7 mouse cellular contexts compared by ENCODE assay signal in genomic region chr14:24586982-24587672, GRCm38 (mm10).
DNase-seq lines count a peak whose midpoint lies in the region; ATAC-seq and TF ChIP-seq lines count a peak whose summit lies in the region.

No protein-coding gene starts in this region.

- 43% methylated on average over 12 of the region's 12 CpGs for WGBS in lung, embryonic 14.5 days
- WGBS in embryonic facial prominence, embryonic 14.5 days = 66% methylated on average over 12 of the region's 12 CpGs
- WGBS in stomach, embryonic 16.5 days = 71% methylated on average over 12 of the region's 12 CpGs

- H3K27ac ChIP-seq in lung, embryonic 14.5 days (ENCODE audit: low read depth) = no peak overlapping the region
- no peak overlapping the region for H3K27ac ChIP-seq in embryonic facial prominence, embryonic 14.5 days (replicated peaks; ENCODE audit: low read depth, low read length)
- H3K27ac ChIP-seq in stomach, embryonic 16.5 days (ENCODE audit: low read length) = peak overlapping the region; percentile 34; the same call in 1 of the 2 replicates

- H3K4me1 ChIP-seq in lung, embryonic 14.5 days (ENCODE audit: insufficient read depth) = no peaks in the 10 kb centered on the region; the same call in 1 of the 2 replicates
- no peaks in the 10 kb centered on the region for H3K4me1 ChIP-seq in embryonic facial prominence, embryonic 14.5 days (ENCODE audit: control insufficient read depth, insufficient read depth, low read length)
- no peaks in the 10 kb centered on the region for H3K4me1 ChIP-seq in stomach, embryonic 16.5 days (ENCODE audit: control insufficient read depth, insufficient read depth, low read length)

- peak; percentile 17 for DNase-seq in lung, embryonic 14.5 days
- DNase-seq in lung, postnatal 4 days = no peak
- peak; percentile 38 for DNase-seq in embryonic facial prominence, embryonic 14.5 days (ENCODE audit: low spot score)
- DNase-seq in left cerebral cortex, postnatal 25 days (ENCODE audit: low spot score in 2 of 2) = peak; percentile 47 to 59
- DNase-seq in natural killer cell, adult 2 months (ENCODE audit: low spot score in 2 of 2) = no peak
- DNase-seq in lung, adult 18-20 months = no peak

- H3K9ac ChIP-seq in lung, embryonic 14.5 days = no peak overlapping the region
- no peak overlapping the region for H3K9ac ChIP-seq in embryonic facial prominence, embryonic 14.5 days (ENCODE audit: low read depth, low read length)
- H3K9ac ChIP-seq in stomach, embryonic 16.5 days (ENCODE audit: low read length) = no peak overlapping the region

- no peak for ATAC-seq in lung, embryonic 14.5 days (ENCODE audit: insufficient read depth)
- no peak; the same call in 1 of the 2 replicates for ATAC-seq in embryonic facial prominence, embryonic 14.5 days (ENCODE audit: low read depth)
- no peak for ATAC-seq in stomach, embryonic 16.5 days (ENCODE audit: insufficient read depth, low FRiP score)

- no peak overlapping the region for H3K4me2 ChIP-seq in lung, embryonic 14.5 days
- H3K4me2 ChIP-seq in embryonic facial prominence, embryonic 14.5 days (ENCODE audit: low read depth, low read length) = no peak overlapping the region
- no peak overlapping the region for H3K4me2 ChIP-seq in stomach, embryonic 16.5 days (ENCODE audit: low read depth, low read length)

- no peak for TF ChIP-seq CTCF in lung, embryonic 14.5 days (IDR thresholded peaks at IDR 0.05; ENCODE audit: low read depth)

- no peaks in the 10 kb centered on the region for H3K9me3 ChIP-seq in lung, embryonic 14.5 days (ENCODE audit: low read depth, low read length)
- H3K9me3 ChIP-seq in embryonic facial prominence, embryonic 14.5 days (ENCODE audit: control insufficient read depth, low read length) = no peaks in the 10 kb centered on the region
- H3K9me3 ChIP-seq in stomach, embryonic 16.5 days (replicated peaks; ENCODE audit: control insufficient read depth, low read length) = no peaks in the 10 kb centered on the region

- no peaks in the 10 kb centered on the region for H3K27me3 ChIP-seq in lung, embryonic 14.5 days (ENCODE audit: insufficient read depth, low read length)
- H3K27me3 ChIP-seq in embryonic facial prominence, embryonic 14.5 days (replicated peaks; ENCODE audit: control insufficient read depth, insufficient read depth, low read length) = no peaks in the 10 kb centered on the region
- no peaks in the 10 kb centered on the region for H3K27me3 ChIP-seq in stomach, embryonic 16.5 days (ENCODE audit: control insufficient read depth, insufficient read depth, low read length)

- H3K4me3 ChIP-seq in lung, embryonic 14.5 days (ENCODE audit: low read depth, low read length) = no peak overlapping the region
- no peak overlapping the region for H3K4me3 ChIP-seq in embryonic facial prominence, embryonic 14.5 days (ENCODE audit: low read depth, low read length)
- no peak overlapping the region for H3K4me3 ChIP-seq in stomach, embryonic 16.5 days (replicated peaks; ENCODE audit: low read length)

- no peaks in the 10 kb centered on the region for H3K36me3 ChIP-seq in lung, embryonic 14.5 days (ENCODE audit: insufficient read depth)
- no peaks in the 10 kb centered on the region for H3K36me3 ChIP-seq in embryonic facial prominence, embryonic 14.5 days (ENCODE audit: control insufficient read depth, insufficient read depth, low read length)
- no peaks in the 10 kb centered on the region for H3K36me3 ChIP-seq in stomach, embryonic 16.5 days (ENCODE audit: control insufficient read depth, insufficient read depth, low read length)

- intact Hi-C loops in left cerebral cortex, postnatal 25 days (cut with DNase I) = no loop called here

Comparison
In these comparisons a context has a peak if more than half of its experiments do, and no peak if none do; other contexts are left out.
1. DNase-seq: peak in lung, embryonic 14.5 days (single experiment), embryonic facial prominence, embryonic 14.5 days (single experiment) and left cerebral cortex, postnatal 25 days (2 of 2); none in lung, postnatal 4 days (0 of 2), natural killer cell, adult 2 months (0 of 2) and lung, adult 18-20 months (0 of 2).